Mouse (Mus musculus) lung, postnatal 14 days (tissue): Measurements from ENCODE around the gene N4bp2l2.
A peak's percentile ranks its signal among the peaks of the same experiment; 100 is the strongest.

Source experiments
- DNase-seq: peaks from one replicate; pipeline ENCODE4 v3.0.0; 2021

N4bp2l2 gene

DNA sequence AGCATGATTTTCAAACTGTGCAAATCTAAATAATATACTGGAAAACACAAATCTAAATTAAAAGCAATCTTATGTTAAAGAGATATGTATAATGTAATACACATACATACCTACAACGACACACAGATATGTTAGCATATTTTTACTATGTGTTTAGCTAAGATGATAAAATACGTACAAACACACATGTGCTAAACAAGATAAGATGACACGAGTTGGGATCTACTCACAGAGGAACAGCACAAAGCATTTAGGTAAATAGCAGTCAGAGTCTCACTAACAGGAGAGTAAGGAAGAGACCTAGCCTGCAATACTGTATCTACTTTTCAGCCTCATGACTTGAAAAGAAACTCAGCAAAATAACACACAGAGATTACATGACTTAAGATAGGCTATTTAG lies 24.5 kb downstream of the N4bp2l2 start:
- no peak for DNase-seq

DNA sequence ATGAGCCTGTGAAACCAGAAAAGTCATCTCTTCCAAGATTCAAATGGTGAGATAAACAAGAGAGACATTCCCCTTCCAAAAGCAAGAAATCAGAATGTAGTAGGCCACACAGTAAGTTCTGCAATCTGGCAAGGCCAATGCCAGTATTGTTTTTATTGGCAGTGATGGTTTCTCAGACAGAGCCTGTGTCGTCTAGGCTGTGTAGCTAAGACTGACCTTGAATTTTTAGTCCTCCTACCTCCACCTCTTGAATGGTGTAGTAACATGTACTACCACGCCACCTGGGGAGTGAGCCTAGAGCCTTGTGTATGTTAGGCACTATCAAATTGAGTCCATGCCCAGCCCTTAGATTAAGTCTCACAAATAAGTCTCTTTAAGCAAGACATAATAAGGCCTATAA lies 36.3 kb downstream of the N4bp2l2 start:
- DNase-seq: no peak

DNA sequence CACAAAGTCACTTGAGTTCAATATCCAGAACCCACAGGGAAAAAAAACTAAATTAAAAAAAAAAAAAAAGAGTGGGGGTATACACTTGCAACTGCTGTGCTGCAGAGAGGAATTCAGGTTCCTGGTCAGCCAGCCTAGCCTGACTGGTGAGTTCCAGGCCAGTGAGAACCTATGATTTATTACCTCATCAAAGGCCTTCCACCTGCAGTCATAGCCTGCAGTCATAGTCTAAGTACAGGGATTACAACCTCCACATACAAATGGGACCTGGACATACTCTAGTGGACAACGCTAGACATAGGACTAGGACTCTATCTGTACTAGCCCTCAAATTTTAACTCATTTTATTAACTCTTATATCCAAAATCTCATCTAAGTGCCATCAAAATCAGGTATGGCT lies 36.7 kb downstream of the N4bp2l2 start:
- DNase-seq: no peak

DNA sequence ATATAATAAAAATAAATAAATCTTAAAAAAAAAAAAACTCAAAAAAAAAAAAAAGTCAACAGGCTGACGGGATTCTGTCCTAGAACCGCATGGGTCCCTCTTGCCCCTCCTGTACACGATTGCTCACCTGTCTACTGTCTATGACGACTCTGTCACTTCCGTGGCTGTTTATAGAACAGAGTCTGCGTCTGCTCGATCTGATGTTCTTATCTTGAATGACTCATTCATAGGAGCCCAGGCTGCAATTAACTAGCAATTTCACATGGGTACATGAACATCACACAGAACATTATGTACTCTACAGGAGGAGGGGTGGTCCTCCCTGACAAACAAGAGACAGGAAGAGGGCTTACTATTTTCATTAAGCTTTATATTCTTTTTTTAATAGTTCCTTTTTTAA lies 40.5 kb downstream of the N4bp2l2 start:
- no peak for DNase-seq

- peak; percentile 32 for DNase-seq
Measured at GRCm38 (mm10) chr5:150622792-150623191, 43.2 kb downstream of the N4bp2l2 start.

GRCm38 (mm10) chr5:150621592-150621991 lies 44.4 kb downstream of the N4bp2l2 start:
- no peak for DNase-seq

- no peak for DNase-seq
Measured at GRCm38 (mm10) chr5:150620588-150621135, 45.3 kb downstream of the N4bp2l2 start.

- no peak for DNase-seq
Measured at GRCm38 (mm10) chr5:150618599-150619355, 47.2 kb downstream of the N4bp2l2 start.

DNA sequence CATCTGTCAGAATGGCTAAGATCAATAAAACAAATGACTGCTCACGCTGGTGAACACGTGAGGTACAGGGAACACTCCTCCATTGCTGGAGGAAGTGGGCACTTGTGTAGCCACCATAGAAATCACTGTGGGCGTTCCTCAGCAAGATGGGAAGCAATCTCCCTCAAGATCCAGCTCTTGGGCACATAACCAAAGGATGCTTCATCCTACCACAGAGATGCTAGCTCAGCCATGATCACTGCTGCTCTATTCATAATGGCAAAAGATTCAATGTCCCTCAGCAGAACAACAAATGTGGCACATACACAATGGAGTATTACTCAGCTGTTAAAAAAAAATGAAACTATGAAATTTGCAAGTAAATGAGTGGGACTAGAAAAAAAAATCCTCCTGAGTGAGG lies 49.3 kb downstream of the N4bp2l2 start:
- DNase-seq: no peak

DNA sequence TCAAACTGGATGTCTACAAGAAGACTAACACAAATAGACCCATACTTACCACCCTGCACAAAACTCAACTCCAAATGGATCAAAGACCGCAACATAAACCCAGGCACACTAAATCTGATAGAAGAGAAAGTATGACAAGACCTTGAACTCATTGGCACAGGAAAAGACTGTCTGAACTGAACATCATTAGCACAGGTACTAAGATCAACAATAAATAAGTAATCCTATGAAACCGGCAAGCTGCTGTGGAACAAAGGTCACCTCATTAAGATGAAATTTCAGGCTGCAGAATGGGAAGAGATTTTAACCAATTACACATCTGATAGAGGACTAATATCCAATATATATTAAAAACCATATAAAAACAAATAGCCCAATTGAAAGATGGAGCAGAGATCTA lies 49.8 kb downstream of the N4bp2l2 start:
- DNase-seq: no peak

GRCm38 (mm10) chr5:150614054-150614453 lies 51.9 kb downstream of the N4bp2l2 start:
- DNase-seq: no peak

DNA sequence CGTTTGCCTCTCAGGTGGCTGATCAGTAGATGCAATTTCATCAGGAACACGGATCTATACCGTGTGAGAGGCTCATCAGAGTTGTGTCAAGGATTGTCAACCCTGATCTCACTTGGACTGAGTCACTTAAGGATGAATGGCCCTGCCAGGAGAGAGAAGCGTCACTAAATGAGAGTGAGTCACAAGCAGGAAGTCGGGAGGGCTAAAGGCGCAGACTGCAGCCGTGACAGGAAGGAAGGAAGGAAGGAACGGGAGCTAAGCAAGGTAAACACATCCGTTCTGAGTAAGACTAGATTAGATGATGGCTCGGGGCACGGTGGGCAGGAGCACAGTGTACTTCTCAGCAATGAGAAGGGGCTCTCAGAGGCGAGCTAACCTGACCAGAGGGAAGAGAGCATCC lies 54.3 kb downstream of the N4bp2l2 start:
- no peak for DNase-seq

DNA sequence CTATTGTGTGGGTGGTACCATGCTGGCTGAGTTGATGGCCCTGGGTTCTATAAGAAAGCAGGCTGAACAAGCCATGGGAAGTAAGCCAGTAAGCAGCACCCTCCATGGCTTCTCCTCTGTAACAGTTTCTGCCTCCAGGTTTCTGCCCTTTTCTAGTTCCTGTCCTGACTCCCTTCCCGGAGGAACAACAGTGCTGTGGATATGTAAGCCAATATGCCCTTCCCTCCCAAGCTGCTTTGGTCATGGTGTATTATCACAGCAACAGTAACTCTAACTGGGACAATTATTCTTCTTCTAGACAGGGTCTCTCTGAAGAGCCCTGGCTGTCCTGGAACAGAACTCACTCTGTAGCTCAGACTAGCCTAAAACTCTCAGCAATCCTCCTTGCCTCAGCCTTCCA lies 54.8 kb downstream of the N4bp2l2 start:
- DNase-seq: no peak

DNA sequence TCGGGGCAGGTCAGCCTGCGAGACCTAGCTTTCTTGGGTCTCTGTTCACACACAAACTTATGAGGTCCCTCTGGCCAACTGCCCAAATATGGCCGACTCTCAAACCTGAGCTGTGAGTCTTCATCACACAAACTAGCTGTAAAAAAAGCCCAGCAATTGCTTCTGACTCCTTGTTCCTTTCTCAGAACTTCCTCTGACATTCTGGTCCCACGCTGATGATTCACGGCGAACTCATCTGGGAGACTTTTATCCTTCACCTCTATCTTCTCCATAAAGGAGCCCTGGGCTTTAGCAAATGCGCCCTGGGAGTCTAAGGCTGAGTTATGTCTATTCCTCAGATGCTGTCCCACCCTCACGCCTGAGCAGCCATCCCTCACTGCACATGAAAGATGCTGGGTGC lies 58.4 kb downstream of the N4bp2l2 start:
- no peak for DNase-seq

DNA sequence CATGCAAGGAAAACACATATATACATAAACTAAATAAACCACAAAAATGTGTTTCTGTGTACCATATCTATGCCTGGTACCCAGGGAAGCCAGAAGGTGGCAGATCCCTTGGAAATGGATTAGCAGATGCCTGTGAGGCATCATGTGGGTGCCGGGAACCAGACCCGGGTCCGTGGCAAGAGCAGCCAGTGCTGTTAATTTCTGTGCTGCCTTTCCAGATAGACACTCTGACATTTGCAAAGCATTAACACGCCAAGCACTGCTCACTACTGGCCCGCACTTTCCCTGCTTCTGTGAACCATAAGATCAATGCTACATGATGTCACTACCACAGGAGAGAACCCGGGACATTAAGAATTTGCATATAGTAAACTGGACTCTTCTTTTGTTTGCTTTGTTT lies 59.9 kb downstream of the N4bp2l2 start:
- DNase-seq: no peak

DNA sequence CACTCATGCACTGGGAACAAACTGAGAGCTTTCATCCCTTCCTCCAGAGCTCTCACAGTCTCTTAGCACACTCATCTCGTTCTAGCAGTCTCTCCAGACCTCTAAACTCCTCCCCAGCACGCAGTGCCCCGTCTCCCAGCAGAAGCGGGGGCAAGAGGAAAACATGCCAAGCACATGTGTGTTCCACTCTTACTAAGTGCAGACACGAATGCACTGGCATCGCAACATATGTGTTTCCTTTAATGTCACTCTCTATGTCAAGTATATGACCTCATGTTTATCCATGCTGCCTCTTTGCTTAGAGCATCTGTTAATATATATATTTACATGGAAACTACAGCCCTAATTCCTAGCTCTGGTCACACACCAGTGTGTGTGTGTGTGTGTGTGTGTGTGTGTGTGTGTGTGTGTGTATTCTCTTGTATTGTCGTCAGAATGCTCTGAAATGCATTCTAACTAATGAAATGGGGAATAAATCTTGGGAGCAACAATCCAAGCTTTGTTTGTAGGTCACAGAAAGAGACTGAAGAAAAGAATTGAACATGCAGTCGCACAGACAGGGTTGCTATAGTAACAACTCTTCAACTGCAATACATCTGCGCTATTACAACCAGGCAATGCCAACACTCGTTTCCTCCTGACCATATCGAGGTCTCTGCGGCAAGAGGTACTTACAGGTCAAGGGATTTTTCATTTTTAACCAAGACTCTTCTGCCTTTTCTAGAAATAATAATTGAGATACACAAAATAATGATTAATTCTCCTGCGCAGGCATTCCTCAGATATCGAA lies 64.3 kb downstream of the N4bp2l2 start:
- no peak for DNase-seq

DNA sequence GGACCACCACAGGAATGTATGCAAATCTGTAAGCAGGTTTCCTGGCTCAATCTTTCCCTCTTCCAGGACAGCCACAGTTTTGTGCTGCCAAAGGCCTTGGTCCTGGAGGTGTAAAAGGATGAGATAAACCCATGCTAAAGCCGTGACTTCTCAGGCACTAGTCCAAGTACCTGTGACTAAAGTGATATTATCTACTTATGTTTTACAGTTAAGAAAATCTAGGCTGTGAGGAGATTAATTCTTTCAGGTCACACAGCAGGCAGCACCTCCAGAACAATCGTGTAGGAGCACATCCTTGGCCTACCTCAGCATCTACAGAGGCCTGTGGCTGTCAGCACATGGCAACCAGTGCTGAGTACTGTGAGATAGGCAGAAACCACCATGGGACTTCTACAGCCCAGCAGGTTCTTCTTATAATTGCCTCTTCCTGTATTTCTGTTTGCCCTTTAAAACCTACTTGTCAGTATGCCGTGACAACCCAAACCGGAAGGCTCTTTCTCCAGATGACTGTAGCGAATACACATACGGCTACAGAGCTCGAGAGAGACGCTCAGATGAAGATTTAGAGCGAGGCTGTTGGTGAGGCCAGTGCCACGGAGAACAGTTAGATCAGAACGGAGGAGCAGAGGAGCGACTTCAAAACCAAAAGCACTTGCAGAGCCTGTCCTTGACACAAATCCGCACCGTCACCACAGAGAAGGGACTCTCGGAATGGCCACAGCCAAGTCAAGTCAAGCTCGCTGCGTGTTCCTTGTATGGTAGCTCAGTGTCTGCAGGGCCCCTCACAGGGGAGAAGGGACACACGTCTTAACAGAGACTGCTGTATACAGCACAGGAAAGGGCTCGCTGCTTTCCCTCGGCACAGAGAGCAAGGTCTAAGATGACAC lies 65.2 kb downstream of the N4bp2l2 start:
- DNase-seq: peak; percentile 14

DNA sequence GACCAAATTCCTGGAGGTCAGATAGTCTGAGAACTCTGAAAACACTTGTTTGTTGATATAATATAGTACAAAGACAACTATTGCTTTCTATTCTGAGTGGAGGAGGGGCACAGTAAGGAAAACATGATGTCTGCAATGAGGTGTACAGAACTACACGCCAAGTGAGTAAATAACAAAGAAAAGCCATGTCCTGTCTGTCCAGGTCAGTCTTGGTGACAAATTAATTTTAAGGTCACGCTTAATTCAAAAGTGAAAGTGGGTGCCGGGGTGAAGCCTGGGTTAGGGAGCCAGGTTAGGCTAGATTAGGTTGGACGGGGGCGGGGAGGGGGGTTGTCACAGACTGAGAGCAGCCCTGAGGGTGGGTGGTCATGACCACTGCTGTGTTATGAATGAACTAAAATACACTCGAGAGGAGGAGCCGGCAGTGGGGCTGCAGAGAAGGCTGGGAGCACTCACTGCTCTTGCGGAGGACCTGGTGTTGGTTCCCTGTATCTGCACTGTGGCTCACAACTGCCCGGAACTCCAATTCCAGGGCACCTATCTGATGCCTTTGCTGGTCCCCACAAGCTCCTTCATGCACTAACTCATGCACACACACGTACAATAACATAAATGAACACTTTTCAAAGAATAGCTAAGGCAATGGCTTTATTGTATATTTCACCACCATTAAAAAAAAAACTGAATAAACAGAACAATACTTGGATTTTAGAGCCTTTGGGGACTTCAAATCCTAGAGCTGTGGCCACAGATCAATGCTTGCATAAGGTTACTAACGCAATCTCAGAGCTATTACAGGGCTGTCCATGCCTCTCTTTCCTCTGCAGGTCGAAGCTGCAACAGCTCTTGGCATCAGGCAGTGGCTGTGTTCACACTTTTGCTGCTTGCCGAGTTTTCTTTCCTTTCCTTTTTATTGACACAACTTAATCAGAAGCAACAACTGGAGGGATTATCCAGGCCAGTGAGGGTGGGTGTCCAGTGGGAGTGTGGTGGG lies 66.4 kb downstream of the N4bp2l2 start:
- no peak for DNase-seq

GRCm38 (mm10) chr5:150598202-150599119 lies 67.5 kb downstream of the N4bp2l2 start:
- no peak for DNase-seq

GRCm38 (mm10) chr5:150597088-150597487 lies 68.9 kb downstream of the N4bp2l2 start, which contains the start of gene N4bp2l1:
Gene N4bp2l1 (minus strand): TSS chr5:150597188.
- DNase-seq: no peak
